ENCODE assay signal across 20 mouse cellular contexts in genomic region chr17:27720326-27720725, GRCm38 (mm10). TPM values are rescaled to one million over a fixed set of nuclear protein-coding genes. Genes with fewer than 3 reads are reported as not detected.
"Had no signal": no experiment of that assay in that cellular context is flagged by ENCODE, and none has a peak within 500 bp of the region (broad histone marks: within the 10 kb centered on the region; RNA-seq: fewer than 3 reads in every experiment).

No protein-coding gene starts in this region.

- DNase-seq: kidney, adult 18-20 months; kidney, adult 9 months; kidney, postnatal 14 days; kidney, postnatal 4 days; left cerebral cortex, postnatal 4 days; liver, postnatal 0 days; lung, embryonic 14.5 days; right cerebral cortex, adult 18-20 months; right cerebral cortex, postnatal 14 days; right cerebral cortex, postnatal 4 days; thymus, postnatal 25 days had no signal

- H3K9ac ChIP-seq: limb, embryonic 12.5 days; limb, embryonic 15.5 days; liver, embryonic 14.5 days; liver, postnatal 0 days; lung, embryonic 14.5 days; midbrain, embryonic 13.5 days had no signal

- H3K4me3 ChIP-seq: limb, embryonic 12.5 days; limb, embryonic 15.5 days; midbrain, embryonic 13.5 days had no signal

- H3K4me2 ChIP-seq: limb, embryonic 12.5 days; limb, embryonic 15.5 days; liver, embryonic 11.5 days; lung, embryonic 14.5 days; midbrain, embryonic 13.5 days had no signal

- H3K27ac ChIP-seq: limb, embryonic 12.5 days; limb, embryonic 15.5 days; liver, embryonic 14.5 days; macrophage; midbrain, embryonic 13.5 days; stomach, postnatal 0 days had no signal

- ATAC-seq: liver, postnatal 0 days; lung, postnatal 0 days; midbrain, embryonic 13.5 days had no signal

- H3K9me3 ChIP-seq: limb, embryonic 12.5 days; limb, embryonic 15.5 days; midbrain, embryonic 13.5 days had no signal

- H3K36me3 ChIP-seq: limb, embryonic 12.5 days; limb, embryonic 15.5 days; midbrain, embryonic 13.5 days had no signal

RNA-seq across cellular contexts. Expression of gene Spdef, which starts 8.4 kb away (rescaled TPM):
- polyA plus RNA-seq: liver, embryonic 11.5 days; liver, embryonic 14.5 days; liver, postnatal 0 days; macrophage; neural tube, embryonic 11.5 days had no signal
